Mouse (Mus musculus) mesoderm, embryonic 11.5 days (tissue): Measurements from ENCODE around the gene Scaf4.

Experiments used
- DNase-seq: peaks from one replicate; pipeline ENCODE4 v3.0.0-alpha.2; 2012; ENCODE audit warnings: low read depth, low spot score

Gene Scaf4

DNA sequence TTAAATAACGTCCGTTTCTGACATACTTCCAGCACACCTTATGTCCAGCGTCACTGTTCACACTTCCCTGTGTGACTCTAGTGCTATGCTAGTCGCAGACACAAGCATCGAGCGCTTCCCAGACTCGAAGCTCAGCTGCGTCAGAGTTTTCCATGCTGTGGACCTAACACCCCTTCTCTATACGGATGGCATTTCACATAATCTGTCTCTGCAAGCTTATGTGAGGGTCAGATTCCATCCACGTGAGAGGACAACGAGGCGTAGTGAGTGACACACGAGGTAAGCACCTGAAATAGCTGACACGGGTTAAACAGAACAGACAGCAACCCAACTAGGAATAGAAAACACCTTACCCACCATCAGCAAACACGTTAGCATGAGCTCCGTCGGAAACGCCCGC is 82.2 kb downstream of the Scaf4 start:
- no peak for DNase-seq

DNA sequence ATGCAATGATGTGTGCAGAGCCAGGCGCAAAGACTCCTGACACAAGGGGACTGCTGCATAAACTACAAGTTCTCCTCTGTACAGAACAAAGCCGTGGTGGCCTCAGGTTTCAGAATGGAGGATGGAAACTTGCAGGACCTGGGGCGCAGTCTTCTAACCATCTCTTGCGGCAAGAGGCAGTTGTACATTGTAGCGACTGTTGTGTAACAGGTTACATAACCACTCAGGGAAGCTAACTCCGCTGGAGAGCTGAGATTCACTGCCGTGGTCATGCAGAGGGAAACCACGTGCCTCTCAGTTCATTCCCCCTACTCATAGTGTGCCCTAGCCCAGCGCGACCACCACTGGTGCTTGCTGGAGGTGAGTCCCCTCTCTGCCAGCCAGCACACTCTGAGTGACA is 85.1 kb downstream of the Scaf4 start:
- DNase-seq: no peak

DNA sequence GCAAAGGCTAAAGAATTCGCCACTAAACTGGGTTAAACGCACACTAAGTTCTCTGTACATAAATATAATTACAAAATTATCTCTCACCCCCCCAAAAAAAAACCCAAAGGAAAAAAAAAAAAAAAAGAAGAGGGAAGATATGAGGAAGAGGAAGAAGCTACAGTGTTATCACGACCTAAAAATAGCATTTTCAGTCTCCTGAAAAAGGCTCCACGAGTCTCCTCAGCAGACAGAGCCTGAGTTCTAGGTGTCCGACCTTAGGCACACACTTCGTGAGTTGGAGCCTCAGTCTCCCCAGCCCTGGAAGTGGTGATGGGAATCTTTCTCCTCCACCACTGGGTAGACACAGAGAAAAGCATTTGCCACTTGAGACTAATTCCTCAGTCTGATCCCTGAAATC is 85.7 kb downstream of the Scaf4 start:
- no peak for DNase-seq

GRCm38 (mm10) chr16:90197337-90197973 is 86.8 kb downstream of the Scaf4 start:
- peak; percentile 75 for DNase-seq

DNA sequence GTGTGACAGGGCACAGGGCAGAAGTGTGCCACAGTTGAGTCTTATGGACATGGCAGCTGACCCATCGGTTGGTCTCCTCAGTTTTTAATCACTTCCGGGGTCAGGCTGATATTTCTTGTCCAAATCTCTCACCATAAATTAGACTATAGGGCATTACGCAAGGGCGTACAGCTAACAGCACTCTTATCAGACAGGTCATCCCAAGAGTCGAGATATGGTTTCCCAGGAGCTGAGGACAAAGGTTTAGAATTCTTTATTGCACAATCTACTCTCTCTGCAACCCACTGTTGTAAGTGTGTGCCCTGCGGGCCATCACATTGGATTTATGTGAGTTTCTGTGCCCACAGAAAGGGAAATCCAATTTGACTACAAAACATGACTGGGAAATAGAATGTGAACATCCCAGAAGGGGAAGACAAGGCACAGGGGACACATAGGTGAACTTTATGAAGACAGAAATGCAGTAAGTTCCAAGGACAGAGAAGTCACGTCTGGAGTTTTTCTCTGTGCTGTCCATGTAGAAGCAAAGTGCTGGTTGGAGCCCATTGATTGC is 87.5 kb downstream of the Scaf4 start:
- DNase-seq: no peak

- no peak for DNase-seq
These were observed 90.6 kb downstream of the Scaf4 start for GRCm38 (mm10) chr16:90193719-90194118.

- DNase-seq: no peak
These were observed 93.0 kb downstream of the Scaf4 start for GRCm38 (mm10) chr16:90191289-90191688.

DNA sequence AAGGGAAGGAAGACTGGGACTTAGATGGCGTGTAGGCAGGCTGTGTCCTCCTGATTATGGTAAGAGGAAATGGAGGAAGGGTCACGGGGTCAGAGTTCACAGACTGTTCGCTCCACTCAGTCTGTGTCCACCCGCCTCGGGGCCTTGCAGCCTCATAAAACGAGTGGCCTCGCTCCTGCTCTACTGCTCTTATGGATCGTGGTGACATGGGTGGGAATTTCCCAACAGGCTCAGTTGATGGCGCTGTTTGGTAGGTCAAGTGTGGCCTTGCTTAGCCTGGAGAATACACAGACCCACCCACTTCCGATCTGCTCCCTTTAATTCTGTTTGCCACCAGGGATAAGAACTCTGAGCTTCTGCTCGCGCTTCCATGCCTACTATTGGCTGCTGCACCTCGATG is 96.8 kb downstream of the Scaf4 start:
- peak; percentile 63 for DNase-seq

DNA sequence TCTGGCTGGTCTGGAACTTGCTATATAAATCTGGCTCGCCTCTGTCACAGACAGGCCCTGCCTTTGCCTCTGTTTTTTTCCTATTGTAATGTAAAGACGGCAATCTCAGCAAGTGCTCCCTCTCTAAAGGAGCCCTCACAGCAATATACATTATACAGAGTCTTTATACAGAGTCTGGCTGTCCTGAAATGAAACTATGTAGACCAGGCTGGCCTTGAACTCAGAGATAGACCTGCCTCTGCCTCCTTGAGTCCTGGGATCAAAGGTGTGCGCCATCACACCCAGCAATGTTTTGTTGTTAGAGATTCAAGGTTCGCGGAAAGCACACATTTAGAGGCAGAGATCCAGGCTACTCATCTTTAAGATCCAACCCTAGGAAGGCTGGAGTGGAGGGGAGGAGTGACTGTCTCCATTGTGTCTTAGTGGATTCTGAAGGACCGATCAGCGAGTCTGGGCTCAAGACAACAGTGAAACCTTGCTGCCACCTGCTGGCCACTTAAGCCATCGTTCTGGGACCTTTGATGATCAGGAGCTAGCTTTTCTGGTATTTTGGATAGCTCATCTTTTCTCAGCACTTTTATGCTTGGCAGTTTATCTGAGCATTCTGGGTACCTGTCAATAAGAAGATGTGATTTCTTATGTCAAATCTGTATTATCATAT is 98.2 kb downstream of the Scaf4 start:
- DNase-seq: peak; percentile 82

DNA sequence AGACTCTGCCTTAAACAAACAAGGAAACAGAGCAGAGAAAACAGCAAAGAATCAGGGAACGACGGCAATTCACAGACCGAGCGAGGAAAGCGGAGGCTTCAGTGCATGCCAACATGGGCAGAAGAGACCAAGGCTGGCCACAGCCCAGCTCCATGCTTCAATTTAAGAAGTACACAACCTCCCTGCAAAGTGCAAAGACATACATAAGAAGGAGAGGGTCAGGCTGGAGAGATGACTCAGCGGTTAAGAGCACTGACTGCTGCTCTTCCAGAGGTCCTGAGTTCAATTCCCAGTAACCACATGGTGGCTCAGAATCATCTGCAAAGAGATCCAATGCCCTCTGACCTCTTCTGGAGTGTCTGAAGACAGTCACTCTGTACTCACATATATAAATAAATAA is 100.2 kb downstream of the Scaf4 start:
- no peak for DNase-seq

DNA sequence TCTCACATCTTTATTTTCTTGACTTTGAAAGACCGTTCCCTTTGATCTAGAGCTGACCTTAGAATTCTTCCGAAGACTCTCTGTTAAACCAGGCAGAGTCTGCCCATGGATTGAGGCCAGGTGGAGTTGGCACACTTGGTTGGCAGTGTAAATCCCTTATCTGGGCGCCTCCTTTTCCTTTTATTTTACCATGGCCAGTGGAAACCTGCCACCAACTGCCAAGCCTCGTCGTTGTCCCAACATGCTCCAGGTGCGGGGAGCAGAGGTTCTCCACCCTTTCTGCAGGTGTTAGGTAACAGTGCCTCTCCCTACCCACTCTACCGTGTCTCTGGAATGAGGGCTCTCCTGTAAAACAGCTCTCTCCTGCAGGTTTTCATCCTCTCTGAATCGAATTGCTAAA is 102.6 kb downstream of the Scaf4 start:
- DNase-seq: no peak

DNA sequence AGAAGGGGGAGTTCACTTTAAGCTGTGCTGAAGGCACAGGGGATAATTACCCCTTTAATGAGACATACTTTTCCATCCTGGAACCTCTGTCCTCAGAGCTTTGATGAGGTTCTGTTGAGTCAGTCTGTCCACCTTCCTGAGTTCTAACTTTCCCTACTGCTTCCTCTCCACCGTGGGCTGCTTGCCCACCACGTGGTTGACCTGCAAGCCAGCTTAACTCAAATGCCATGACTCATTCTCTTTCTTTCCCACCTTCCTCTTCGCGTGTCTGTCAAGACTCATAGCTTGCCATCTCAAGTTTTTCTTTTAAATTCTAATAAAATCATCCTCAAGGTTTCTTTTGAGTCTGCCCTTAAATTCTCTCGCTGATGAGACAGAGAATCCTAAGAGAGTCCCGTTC is 103.3 kb downstream of the Scaf4 start:
- DNase-seq: no peak

GRCm38 (mm10) chr16:90179892-90180291 is 104.4 kb downstream of the Scaf4 start:
- no peak for DNase-seq

GRCm38 (mm10) chr16:90178404-90178803 is 105.9 kb downstream of the Scaf4 start:
- DNase-seq: no peak

DNA sequence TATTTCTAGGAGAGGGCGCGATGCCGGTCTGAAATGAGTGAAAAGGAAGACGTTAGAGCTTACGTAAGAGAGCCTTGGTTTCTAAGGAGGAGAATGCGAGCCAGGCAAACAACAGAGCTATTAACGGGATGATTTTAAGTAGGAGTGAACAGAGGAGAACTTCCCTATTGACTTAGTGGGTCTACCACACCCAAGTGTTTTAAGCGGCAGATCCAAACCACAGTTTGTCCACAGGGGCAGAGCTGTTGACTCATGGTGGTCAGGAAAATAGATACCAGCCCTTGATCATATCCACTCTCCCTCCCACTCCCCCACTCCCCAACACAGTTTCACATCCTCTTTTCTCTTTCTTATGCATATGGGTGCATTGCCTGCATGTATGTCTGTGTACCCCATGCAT is 106.9 kb downstream of the Scaf4 start:
- no peak for DNase-seq

DNA sequence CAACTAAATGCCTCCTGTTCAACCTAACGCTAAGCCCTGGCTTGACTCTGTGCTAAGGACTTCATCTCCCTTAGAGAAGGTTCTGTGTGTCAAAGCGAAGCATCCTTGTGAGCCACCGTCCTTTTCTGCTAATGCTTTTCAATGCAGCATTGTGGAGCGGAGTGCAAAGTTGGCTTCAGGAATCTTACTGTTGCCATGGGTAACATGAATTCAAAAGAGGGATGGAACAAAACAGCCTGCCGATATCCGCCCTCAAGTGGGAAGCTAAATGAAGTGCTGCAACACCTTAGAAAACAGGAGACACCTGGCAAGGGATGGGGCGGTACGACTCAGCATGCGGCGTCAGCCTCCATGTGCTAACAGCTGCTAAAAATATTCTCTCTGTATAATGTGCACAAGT is 107.8 kb downstream of the Scaf4 start:
- DNase-seq: no peak
